ENCODE assay signal across 8 mouse cellular contexts in genomic region chr6:30357561-30358177, GRCm38 (mm10). TPM values are rescaled to one million over a fixed set of nuclear protein-coding genes. Genes with fewer than 3 reads are reported as not detected.
DNase-seq lines count a peak whose midpoint lies in the region; TF ChIP-seq lines count a peak whose summit lies in the region.

No protein-coding gene starts in this region.

- H3K27ac ChIP-seq in forebrain, embryonic 10.5 days = no peak overlapping the region

- no peaks in the 10 kb centered on the region for H3K27me3 ChIP-seq in forebrain, embryonic 10.5 days (ENCODE audit: poor library complexity, severe bottlenecking)

- peaks cover 6% of the 10 kb centered on the region; the same call in 1 of the 2 replicates for H3K36me3 ChIP-seq in forebrain, embryonic 10.5 days (replicated peaks)

- DNase-seq in ES-CJ7 (ENCODE audit: low read depth, low spot score) = peak; percentile 87
- peak; percentile 88 for DNase-seq in brain, embryonic 14.5 days (ENCODE audit: low read depth)
- DNase-seq in forebrain, embryonic 10.5 days (ENCODE audit: extremely low spot score, low spot score) = peak; percentile 81
- DNase-seq in heart, postnatal 25 days (ENCODE audit: low spot score) = peak; percentile 31
- DNase-seq in layer of hippocampus, adult 9-11 months = peak; percentile 77
- peak; percentile 87 for DNase-seq in lung, postnatal 10 days
- peak; percentile 86 for DNase-seq in retina, postnatal 1 day
- peak; percentile 87 for DNase-seq in thymus, postnatal 4 days

- peak; percentile 89 for TF ChIP-seq CTCF in brain, embryonic 14.5 days (IDR thresholded peaks at IDR 0.05; ENCODE audit: borderline replicate concordance, extremely low read depth, insufficient read depth, insufficient read length)

- H3K4me1 ChIP-seq in forebrain, embryonic 10.5 days = peaks cover 10% of the 10 kb centered on the region; the same call in 1 of the 2 replicates

- no peak for TF ChIP-seq POLR2A in brain, embryonic 14.5 days (IDR thresholded peaks at IDR 0.05; ENCODE audit: borderline replicate concordance, extremely low read depth, insufficient read depth, insufficient read length, poor library complexity, severe bottlenecking)

- H3K9me3 ChIP-seq in forebrain, embryonic 10.5 days = no peaks in the 10 kb centered on the region

- WGBS in forebrain, embryonic 10.5 days = 26% methylated on average over 9 of the region's 9 CpGs

- intact Hi-C loops in heart, postnatal 25 days (cut with DNase I) = loop anchor here (5.0 kb wide), 3 partner anchors 55 to 505 kb away; partner anchors contain the start of gene Ube2h

- no peak overlapping the region for H3K4me3 ChIP-seq in forebrain, embryonic 10.5 days

RNA-seq across cellular contexts. Expression of gene Zc3hc1, which starts 33.2 kb away (rescaled TPM):
- polyA plus RNA-seq in brain, embryonic 14.5 days (2012; rRNA removed) = 41.6 and 46.4 TPM in 2 replicates
- polyA plus RNA-seq in forebrain, embryonic 10.5 days (2016; fragmentation: Nextera tagmentation; extraction: Ambion mirVana) = 82.8 and 86.1 TPM in 2 replicates
- 10 to 100 TPM; 15.1 to 16.1 TPM for total RNA-seq in heart, postnatal 25 days (2021)

RNA-seq across cellular contexts. Expression of gene Klhdc10, which starts 44.0 kb away (rescaled TPM):
- 121 and 127 TPM in 2 replicates for polyA plus RNA-seq in brain, embryonic 14.5 days (2012; rRNA removed)
- 27.2 and 27.5 TPM in 2 replicates for polyA plus RNA-seq in forebrain, embryonic 10.5 days (2016; fragmentation: Nextera tagmentation; extraction: Ambion mirVana)
- total RNA-seq in heart, postnatal 25 days (2021) = 10 to 100 TPM; 57.3 to 60.3 TPM

RNA-seq across cellular contexts. Expression of gene Ube2h, which starts 53.3 kb away (rescaled TPM):
- polyA plus RNA-seq in brain, embryonic 14.5 days (2012; rRNA removed) = 61.3 and 77.8 TPM in 2 replicates
- 28.3 and 31.2 TPM in 2 replicates for polyA plus RNA-seq in forebrain, embryonic 10.5 days (2016; fragmentation: Nextera tagmentation; extraction: Ambion mirVana)
- 10 to 100 TPM; 64.4 to 80.8 TPM for total RNA-seq in heart, postnatal 25 days (2021)

Comparison
In these comparisons a context has a peak if more than half of its experiments do, and no peak if none do; other contexts are left out.
1. DNase-seq: peak in every context shown above with its lines; median percentile 88 in brain, embryonic 14.5 days; 87 in ES-CJ7; 87 in lung, postnatal 10 days; 87 in thymus, postnatal 4 days; 86 in retina, postnatal 1 day; 81 in forebrain, embryonic 10.5 days; 77 in layer of hippocampus, adult 9-11 months; 31 in heart, postnatal 25 days.